Mouse (Mus musculus): ENCODE measurements around the gene Rassf10. TPM values are rescaled to one million over a fixed set of nuclear protein-coding genes. Genes with fewer than 3 reads are reported as not detected.
"Not testable (repeated sequence)": the region's sequence is repeated elsewhere in the genome, so short reads cannot be mapped to it uniquely, and the experiment has no call there.

Rassf10 gene
- polyA plus RNA-seq, 1 experiment from 2014 or later, result 3.0 TPM

DNA sequence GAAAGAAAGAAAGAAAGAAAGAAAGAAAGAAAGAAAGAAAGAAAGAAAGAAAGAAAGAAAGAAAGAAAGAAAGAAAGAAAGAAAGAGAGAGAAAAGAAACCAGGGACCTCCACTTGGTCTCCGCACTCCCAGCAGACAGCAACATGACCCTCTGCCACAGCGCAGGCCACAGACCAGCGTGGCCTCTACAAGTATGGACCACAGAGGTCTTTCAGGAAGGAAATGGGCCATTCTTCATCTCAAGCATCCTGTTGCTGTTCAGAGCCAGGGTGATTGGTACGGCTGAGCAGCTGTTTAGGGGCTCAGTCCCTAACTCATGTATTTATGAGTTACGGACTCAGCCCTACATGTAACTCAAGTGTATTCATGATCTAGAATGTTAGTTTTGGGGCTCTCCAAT is 17.9 kb upstream of the Rassf10 start:
- WGBS, result 90% methylated on average over 5 of the region's 5 CpGs
- not testable (repeated sequence) for H3K36me3 ChIP-seq; H3K27me3 ChIP-seq; H3K9me3 ChIP-seq; H3K4me2 ChIP-seq; H3K4me3 ChIP-seq; H3K27ac ChIP-seq; ATAC-seq (ENCODE audit: low FRiP score); H3K9ac ChIP-seq; H3K4me1 ChIP-seq (replicated peaks)

DNA sequence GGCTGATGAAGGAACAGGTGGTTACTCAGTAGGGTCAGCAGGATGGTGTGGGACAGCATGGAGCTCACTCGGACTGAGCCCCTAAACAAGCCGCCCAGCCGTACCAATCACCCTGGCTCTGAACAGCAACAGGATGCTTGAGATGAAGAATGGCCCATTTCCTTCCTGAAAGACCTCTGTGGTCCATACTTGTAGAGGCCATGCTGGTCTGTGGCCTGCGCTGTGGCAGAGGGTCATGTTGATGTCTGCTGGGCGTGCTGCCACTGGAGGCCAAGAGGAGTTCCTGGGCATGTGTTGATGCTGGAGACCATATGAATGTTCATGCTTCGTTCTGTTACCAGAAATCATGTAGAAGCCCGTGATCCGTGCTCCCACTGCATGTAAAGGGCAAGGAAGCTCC is 16.7 kb upstream of the Rassf10 start:
- no peaks in the 10 kb centered on the region for H3K36me3 ChIP-seq
- no peak for ATAC-seq (ENCODE audit: low FRiP score)
- no peaks in the 10 kb centered on the region for H3K9me3 ChIP-seq
- no peaks in the 10 kb centered on the region for H3K4me1 ChIP-seq (replicated peaks)
- no peak overlapping the region for H3K27ac ChIP-seq
- WGBS, result 89% methylated on average over 8 of the region's 8 CpGs
- no peaks in the 10 kb centered on the region for H3K27me3 ChIP-seq
- H3K9ac ChIP-seq, result no peak overlapping the region
- H3K4me3 ChIP-seq, result no peak overlapping the region
- no peak overlapping the region for H3K4me2 ChIP-seq

DNA sequence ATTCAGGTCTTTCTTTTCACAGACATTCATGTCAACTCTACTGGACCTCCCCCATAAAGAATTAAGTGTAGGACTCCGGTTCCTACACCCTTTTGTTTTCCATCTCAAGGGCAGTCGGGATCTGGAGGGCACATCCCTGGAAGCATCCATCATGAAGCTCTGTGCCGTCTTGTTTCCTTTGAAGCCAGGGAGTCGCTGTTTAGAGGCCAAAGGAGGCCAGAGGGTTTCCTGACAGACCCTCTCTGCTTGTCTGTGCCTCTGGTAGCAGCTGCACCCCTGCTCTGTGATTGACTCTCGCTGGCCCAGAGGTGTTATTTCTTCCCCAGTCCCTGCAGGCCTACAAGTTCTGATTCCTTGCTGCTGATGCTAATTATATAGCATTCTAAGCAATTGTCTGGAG is 14.8 kb upstream of the Rassf10 start:
- no peak for ATAC-seq (ENCODE audit: low FRiP score)
- Histone ChIP-seq H3K4me1 (replicated peaks) (no peaks in the 10 kb centered on the region), H3K27ac (no peak overlapping the region), H3K9me3 (no peaks in the 10 kb centered on the region), H3K36me3 (no peaks in the 10 kb centered on the region), H3K27me3 (no peaks in the 10 kb centered on the region), H3K4me2 (no peak overlapping the region), H3K9ac (no peak overlapping the region), H3K4me3 (no peak overlapping the region)
- 17% methylated on average over 5 of the region's 5 CpGs for WGBS

GRCm38 (mm10) chr7:112942567-112942966 is 11.2 kb upstream of the Rassf10 start:
- Histone ChIP-seq H3K9ac (no peak overlapping the region), H3K4me2 (no peak overlapping the region), H3K27ac (no peak overlapping the region), H3K4me1 (replicated peaks) (no peaks in the 10 kb centered on the region), H3K36me3 (no peaks in the 10 kb centered on the region), H3K27me3 (no peaks in the 10 kb centered on the region), H3K9me3 (no peaks in the 10 kb centered on the region), H3K4me3 (no peak overlapping the region)
- 86% methylated on average over 5 of the region's 5 CpGs for WGBS
- ATAC-seq (ENCODE audit: low FRiP score), result no peak

GRCm38 (mm10) chr7:112943056-112943455 is 10.7 kb upstream of the Rassf10 start:
- Histone ChIP-seq H3K9me3 (no peaks in the 10 kb centered on the region), H3K4me1 (replicated peaks) (no peaks in the 10 kb centered on the region), H3K27me3 (no peaks in the 10 kb centered on the region), H3K4me2 (no peak overlapping the region), H3K9ac (no peak overlapping the region), H3K36me3 (no peaks in the 10 kb centered on the region), H3K4me3 (no peak overlapping the region), H3K27ac (no peak overlapping the region)
- 83% methylated on average over 1 of the region's 1 CpGs for WGBS
- no peak for ATAC-seq (ENCODE audit: low FRiP score)

GRCm38 (mm10) chr7:112946706-112947105 is 7.1 kb upstream of the Rassf10 start:
- no peak for ATAC-seq (ENCODE audit: low FRiP score)
- Histone ChIP-seq H3K4me3 (no peak overlapping the region), H3K4me1 (replicated peaks) (no peaks in the 10 kb centered on the region), H3K27me3 (peaks cover 5% of the 10 kb centered on the region; the same call in 1 of the 2 replicates), H3K27ac (no peak overlapping the region), H3K9ac (no peak overlapping the region), H3K4me2 (no peak overlapping the region), H3K36me3 (no peaks in the 10 kb centered on the region), H3K9me3 (no peaks in the 10 kb centered on the region)
- 64% methylated on average over 6 of the region's 6 CpGs for WGBS

GRCm38 (mm10) chr7:112954351-112955102 is 765 bp downstream of the Rassf10 start:
- no peaks in the 10 kb centered on the region for H3K36me3 ChIP-seq
- peaks cover 28% of the 10 kb centered on the region for H3K4me1 ChIP-seq (replicated peaks)
- peak overlapping the region; percentile 72 for H3K9ac ChIP-seq
- 1% methylated on average over 80 of the region's 82 CpGs for WGBS
- H3K9me3 ChIP-seq, result no peaks in the 10 kb centered on the region
- no peak overlapping the region for H3K27ac ChIP-seq
- H3K4me2 ChIP-seq, result peak overlapping the region; percentile 86
- H3K4me3 ChIP-seq, result peak overlapping the region; percentile 48
- peak; percentile 55 for ATAC-seq (ENCODE audit: low FRiP score)
- H3K27me3 ChIP-seq, result peaks cover 59% of the 10 kb centered on the region

DNA sequence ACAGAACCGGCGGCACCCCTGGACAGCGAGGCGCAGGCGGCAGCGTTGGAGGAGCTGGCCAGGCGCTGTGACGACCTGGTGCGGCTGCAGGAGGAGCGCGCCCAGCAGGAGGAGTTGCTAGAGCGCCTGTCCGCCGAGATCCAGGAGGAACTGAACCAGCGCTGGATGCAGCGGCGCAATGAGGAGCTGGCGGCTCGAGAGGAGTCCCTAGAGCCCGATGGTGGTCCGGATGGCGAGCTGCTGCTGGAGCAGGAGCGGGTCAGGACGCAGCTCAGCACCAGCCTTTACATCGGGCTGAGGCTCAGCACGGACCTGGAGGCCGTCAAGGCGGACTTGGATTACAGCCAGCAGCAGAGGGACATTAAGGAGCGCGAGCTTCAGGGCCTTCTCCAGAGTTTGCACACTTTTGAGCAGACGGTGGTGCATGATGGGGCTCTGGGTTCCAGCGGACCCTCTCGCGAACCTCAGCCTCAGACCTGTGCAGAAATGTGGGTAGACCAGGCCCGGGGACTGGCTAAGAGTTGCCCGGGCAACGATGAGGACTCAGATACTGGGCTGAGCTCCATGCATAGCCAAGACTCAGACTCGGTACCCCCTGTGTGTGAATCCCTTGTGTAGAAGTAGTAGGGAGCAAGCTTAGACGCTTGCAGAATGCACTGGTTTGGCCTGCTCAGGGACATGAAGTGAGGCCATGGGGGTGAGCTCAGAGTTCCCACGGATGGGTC is 1.5 kb downstream of the Rassf10 start:
- Histone ChIP-seq H3K4me1 (replicated peaks) (peaks cover 28% of the 10 kb centered on the region), H3K27me3 (peaks cover 59% of the 10 kb centered on the region), H3K4me2 (peak overlapping the region; percentile 86), H3K9me3 (no peaks in the 10 kb centered on the region), H3K27ac (no peak overlapping the region), H3K36me3 (no peaks in the 10 kb centered on the region), H3K4me3 (peak overlapping the region; percentile 48), H3K9ac (peak overlapping the region; percentile 72)
- peak; percentile 55 for ATAC-seq (ENCODE audit: low FRiP score)
- 2% methylated on average over 40 of the region's 40 CpGs for WGBS

- H3K4me1 ChIP-seq (replicated peaks), result peaks cover 28% of the 10 kb centered on the region
- peak overlapping the region; percentile 48; the same call in 1 of the 2 replicates for H3K4me3 ChIP-seq
- 39% methylated on average over 3 of the region's 3 CpGs for WGBS
- peaks cover 56% of the 10 kb centered on the region for H3K27me3 ChIP-seq
- H3K9ac ChIP-seq, result no peak overlapping the region
- no peak for ATAC-seq (ENCODE audit: low FRiP score)
- no peaks in the 10 kb centered on the region for H3K9me3 ChIP-seq
- no peak overlapping the region for H3K27ac ChIP-seq
- H3K36me3 ChIP-seq, result no peaks in the 10 kb centered on the region
- peak overlapping the region; percentile 86 for H3K4me2 ChIP-seq
Measured at GRCm38 (mm10) chr7:112955955-112956354, 2.2 kb downstream of the Rassf10 start.

DNA sequence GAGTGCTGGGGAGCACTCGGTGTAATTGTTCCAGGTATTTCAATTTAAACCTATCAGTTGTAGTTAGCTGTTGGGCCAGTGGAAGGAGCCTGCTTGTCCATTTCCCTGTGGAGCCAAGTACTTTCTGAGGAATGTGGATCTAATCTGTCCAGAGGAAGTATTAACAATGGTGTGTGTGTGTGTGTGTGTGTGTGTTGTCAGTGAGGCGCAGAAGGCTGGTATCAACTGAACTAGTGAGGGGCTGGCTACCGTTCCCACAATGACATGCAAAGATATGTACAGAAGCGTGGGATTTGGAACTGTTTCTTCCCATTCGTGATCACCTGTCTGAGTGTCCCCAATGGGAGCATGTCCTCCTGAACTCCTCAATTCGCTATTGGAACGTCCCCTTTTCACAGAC is 3.2 kb downstream of the Rassf10 start:
- H3K4me2 ChIP-seq, result peak overlapping the region; percentile 86
- peaks cover 54% of the 10 kb centered on the region for H3K27me3 ChIP-seq
- H3K27ac ChIP-seq, result no peak overlapping the region
- WGBS, result 66% methylated on average over 7 of the region's 7 CpGs
- H3K9ac ChIP-seq, result no peak overlapping the region
- H3K4me1 ChIP-seq (replicated peaks), result peaks cover 28% of the 10 kb centered on the region
- no peak for ATAC-seq (ENCODE audit: low FRiP score)
- no peak overlapping the region for H3K4me3 ChIP-seq
- no peaks in the 10 kb centered on the region for H3K36me3 ChIP-seq
- no peaks in the 10 kb centered on the region for H3K9me3 ChIP-seq

DNA sequence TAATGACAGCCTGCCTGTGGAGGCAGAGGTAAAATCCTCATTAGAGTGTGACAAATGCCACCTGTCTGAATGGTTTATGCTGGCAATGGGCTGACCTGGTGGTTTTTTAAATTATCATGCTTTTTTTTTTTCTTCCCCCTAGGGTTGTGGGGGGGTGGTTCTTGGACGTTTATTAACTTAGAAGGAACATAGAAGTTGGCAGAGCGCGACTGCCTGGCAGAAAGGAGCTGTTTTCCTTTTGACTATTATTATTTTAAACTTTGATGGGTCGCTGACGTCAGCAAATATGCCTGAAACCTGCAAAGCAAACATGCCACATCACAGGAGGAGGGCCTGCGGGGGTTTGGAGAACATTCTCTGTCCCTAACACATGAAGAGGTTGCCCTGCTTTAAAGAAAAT is 3.9 kb downstream of the Rassf10 start:
- Histone ChIP-seq H3K4me3 (no peak overlapping the region), H3K27ac (no peak overlapping the region), H3K9me3 (0 out of 2 replicates have a peak, but pooled peaks cover under 1% of the 10 kb centered on the region), H3K4me1 (replicated peaks) (peaks cover 28% of the 10 kb centered on the region), H3K36me3 (no peaks in the 10 kb centered on the region), H3K27me3 (peaks cover 54% of the 10 kb centered on the region), H3K9ac (no peak overlapping the region), H3K4me2 (peak overlapping the region; percentile 86; the same call in 1 of the 2 replicates)
- 41% methylated on average over 6 of the region's 6 CpGs for WGBS
- no peak for ATAC-seq (ENCODE audit: low FRiP score)

DNA sequence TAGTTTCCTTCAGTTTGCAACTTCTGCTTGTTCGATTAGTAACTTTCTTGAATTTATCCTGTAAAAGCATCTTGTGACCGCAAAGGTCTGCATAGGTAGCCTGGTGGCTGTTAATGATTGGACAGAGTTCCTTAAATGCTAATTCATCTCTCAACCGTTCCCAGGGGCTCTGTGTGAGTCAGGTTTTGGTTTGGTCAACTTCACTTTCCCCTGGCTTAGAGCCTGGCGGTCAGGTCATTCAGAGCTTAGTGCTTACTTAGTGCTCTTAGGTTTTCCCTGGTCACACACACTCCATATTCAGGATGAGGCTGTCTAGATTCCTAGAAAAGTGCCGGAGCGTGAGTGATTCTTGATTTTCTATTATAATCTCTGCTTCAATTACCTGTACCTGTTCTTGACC is 12.6 kb downstream of the Rassf10 start:
- no peaks in the 10 kb centered on the region for H3K36me3 ChIP-seq
- 65% methylated on average over 6 of the region's 6 CpGs for WGBS
- no peak overlapping the region for H3K27ac ChIP-seq
- no peak overlapping the region for H3K4me2 ChIP-seq
- H3K9ac ChIP-seq, result no peak overlapping the region
- H3K4me3 ChIP-seq, result no peak overlapping the region
- H3K4me1 ChIP-seq (replicated peaks), result no peaks in the 10 kb centered on the region
- no peak for ATAC-seq (ENCODE audit: low FRiP score)
- no peaks in the 10 kb centered on the region for H3K27me3 ChIP-seq
- H3K9me3 ChIP-seq, result peaks cover 17% of the 10 kb centered on the region

DNA sequence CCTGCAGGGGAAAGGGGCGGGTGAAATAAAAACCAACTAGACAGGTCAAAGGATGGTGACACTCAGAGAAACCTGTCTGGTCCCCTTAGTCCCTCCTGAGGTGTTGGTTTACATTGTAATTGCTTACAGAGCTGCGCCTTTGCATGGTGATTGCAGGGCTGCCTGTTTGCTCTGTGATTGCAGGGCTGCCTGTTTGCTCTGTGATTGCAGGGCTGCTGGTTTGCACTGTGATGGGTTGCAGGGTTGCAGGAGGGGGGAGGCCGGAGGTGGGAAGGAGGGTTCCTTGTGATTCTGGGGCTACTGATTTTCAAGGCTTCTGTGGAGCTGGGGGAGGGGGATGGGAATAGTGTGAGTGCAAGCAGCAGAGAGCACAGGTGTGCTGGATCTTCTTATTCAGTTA is 13.0 kb downstream of the Rassf10 start:
- 66% methylated on average over 3 of the region's 3 CpGs for WGBS
- no peaks in the 10 kb centered on the region for H3K4me1 ChIP-seq (replicated peaks)
- H3K27me3 ChIP-seq, result no peaks in the 10 kb centered on the region
- H3K4me3 ChIP-seq, result no peak overlapping the region
- H3K9me3 ChIP-seq, result peaks cover 17% of the 10 kb centered on the region
- H3K4me2 ChIP-seq, result no peak overlapping the region
- H3K9ac ChIP-seq, result no peak overlapping the region
- H3K27ac ChIP-seq, result no peak overlapping the region
- ATAC-seq (ENCODE audit: low FRiP score), result no peak
- H3K36me3 ChIP-seq, result no peaks in the 10 kb centered on the region
